Mouse (Mus musculus): ENCODE data around the gene Grk1. TPM values are rescaled to one million over a fixed set of nuclear protein-coding genes. Genes with fewer than 3 reads are reported as not detected.

The Grk1 gene
- polyA plus RNA-seq, 1 experiment: not detected

- Histone ChIP-seq H3K79me2 (ENCODE audit: control insufficient read depth, insufficient read depth) (no peaks in the 10 kb centered on the region), H3K36me3 (ENCODE audit: control insufficient read depth, insufficient read depth) (no peaks in the 10 kb centered on the region), H3K27me3 (ENCODE audit: control insufficient read depth, insufficient read depth, insufficient read length) (peaks cover 60% of the 10 kb centered on the region), H3K79me3 (ENCODE audit: low read depth) (no peaks in the 10 kb centered on the region), H3ac (ENCODE audit: control insufficient read depth, insufficient read length, low read depth) (no peak overlapping the region), H3K4me3 (ENCODE audit: insufficient read depth, poor library complexity, severe bottlenecking) (no peak overlapping the region)
- TF ChIP-seq USF1 (IDR thresholded peaks at IDR 0.05; ENCODE audit: low read depth): no peak
These were observed 23.3 kb downstream of the Grk1 start for GRCm38 (mm10) chr8:13428156-13428555.

GRCm38 (mm10) chr8:13430412-13430811, 25.5 kb downstream of the Grk1 start:
- no peaks in the 10 kb centered on the region for H3K79me2 ChIP-seq (ENCODE audit: control insufficient read depth, insufficient read depth)
- no peaks in the 10 kb centered on the region for H3K36me3 ChIP-seq (ENCODE audit: control insufficient read depth, insufficient read depth)
- TF ChIP-seq FOSL1 (IDR thresholded peaks at IDR 0.05; ENCODE audit: insufficient read depth, low read length, poor library complexity, severe bottlenecking) (no peak), CEBPB (IDR thresholded peaks at IDR 0.05; ENCODE audit: low read depth) (no peak), MYOD1 (IDR thresholded peaks at IDR 0.05; ENCODE audit: control insufficient read depth, insufficient read length, low read depth) (no peak), MAX (IDR thresholded peaks at IDR 0.05) (no peak), MYOG (IDR thresholded peaks at IDR 0.05; ENCODE audit: control insufficient read depth, extremely low read depth, insufficient read length) (no peak), CTCF (IDR thresholded peaks at IDR 0.05; ENCODE audit: control insufficient read depth, insufficient read depth, insufficient read length) (no peak), USF1 (IDR thresholded peaks at IDR 0.05; ENCODE audit: low read depth) (no peak)
- H3ac ChIP-seq (ENCODE audit: control insufficient read depth, insufficient read length, low read depth): no peak overlapping the region
- H3K4me3 ChIP-seq (ENCODE audit: insufficient read depth, poor library complexity, severe bottlenecking): no peak overlapping the region
- no peaks in the 10 kb centered on the region for H3K79me3 ChIP-seq (ENCODE audit: low read depth)
- peaks cover 72% of the 10 kb centered on the region for H3K27me3 ChIP-seq (ENCODE audit: control insufficient read depth, insufficient read depth, insufficient read length)

DNA sequence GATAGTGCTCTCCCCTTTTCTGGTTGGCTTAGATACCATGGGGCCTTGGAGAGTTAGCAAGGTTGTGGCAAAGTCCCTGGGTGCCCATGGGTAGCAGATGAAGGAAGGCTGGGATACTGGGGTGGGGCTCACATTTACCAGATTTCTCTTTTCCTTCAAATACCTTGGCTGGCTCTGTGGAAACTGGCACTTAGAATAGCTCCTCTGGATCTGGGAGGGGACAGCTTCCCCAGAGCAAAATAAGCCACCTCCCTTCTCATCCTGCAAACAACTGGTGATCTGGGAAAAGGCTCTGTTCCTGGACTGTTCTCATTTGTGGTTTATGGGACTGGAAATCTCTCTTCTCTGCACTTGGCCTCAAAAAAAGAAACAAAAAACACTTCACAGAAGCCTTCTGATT, 26.0 kb downstream of the Grk1 start:
- Histone ChIP-seq H3ac (ENCODE audit: control insufficient read depth, insufficient read length, low read depth) (no peak overlapping the region), H3K36me3 (ENCODE audit: control insufficient read depth, insufficient read depth) (no peaks in the 10 kb centered on the region), H3K27me3 (ENCODE audit: control insufficient read depth, insufficient read depth, insufficient read length) (peaks cover 73% of the 10 kb centered on the region), H3K79me3 (ENCODE audit: low read depth) (no peaks in the 10 kb centered on the region), H3K79me2 (ENCODE audit: control insufficient read depth, insufficient read depth) (no peaks in the 10 kb centered on the region), H3K4me3 (ENCODE audit: insufficient read depth, poor library complexity, severe bottlenecking) (no peak overlapping the region)
- no peak for TF ChIP-seq MYOG (IDR thresholded peaks at IDR 0.05; ENCODE audit: control insufficient read depth, extremely low read depth, insufficient read length)
- TF ChIP-seq USF1 (IDR thresholded peaks at IDR 0.05; ENCODE audit: low read depth): no peak
- no peak for TF ChIP-seq FOSL1 (IDR thresholded peaks at IDR 0.05; ENCODE audit: insufficient read depth, low read length, poor library complexity, severe bottlenecking)
- no peak for TF ChIP-seq MYOD1 (IDR thresholded peaks at IDR 0.05; ENCODE audit: control insufficient read depth, insufficient read length, low read depth)
- no peak for TF ChIP-seq MAX (IDR thresholded peaks at IDR 0.05)
- TF ChIP-seq CEBPB (IDR thresholded peaks at IDR 0.05; ENCODE audit: low read depth): no peak
- no peak for TF ChIP-seq CTCF (IDR thresholded peaks at IDR 0.05; ENCODE audit: control insufficient read depth, insufficient read depth, insufficient read length)

- H3K4me3 ChIP-seq (ENCODE audit: insufficient read depth, poor library complexity, severe bottlenecking): no peak overlapping the region
- no peaks in the 10 kb centered on the region for H3K79me3 ChIP-seq (ENCODE audit: low read depth)
- no peak overlapping the region for H3ac ChIP-seq (ENCODE audit: control insufficient read depth, insufficient read length, low read depth)
- no peaks in the 10 kb centered on the region for H3K79me2 ChIP-seq (ENCODE audit: control insufficient read depth, insufficient read depth)
- TF ChIP-seq MAX (IDR thresholded peaks at IDR 0.05) (no peak), MYOG (IDR thresholded peaks at IDR 0.05; ENCODE audit: control insufficient read depth, extremely low read depth, insufficient read length) (no peak), MYOD1 (IDR thresholded peaks at IDR 0.05; ENCODE audit: control insufficient read depth, insufficient read length, low read depth) (no peak), USF1 (IDR thresholded peaks at IDR 0.05; ENCODE audit: low read depth) (no peak), FOSL1 (IDR thresholded peaks at IDR 0.05; ENCODE audit: insufficient read depth, low read length, poor library complexity, severe bottlenecking) (no peak), CEBPB (IDR thresholded peaks at IDR 0.05; ENCODE audit: low read depth) (no peak), CTCF (IDR thresholded peaks at IDR 0.05; ENCODE audit: control insufficient read depth, insufficient read depth, insufficient read length) (no peak)
- H3K36me3 ChIP-seq (ENCODE audit: control insufficient read depth, insufficient read depth): no peaks in the 10 kb centered on the region
- peaks cover 74% of the 10 kb centered on the region for H3K27me3 ChIP-seq (ENCODE audit: control insufficient read depth, insufficient read depth, insufficient read length)
These were observed 28.2 kb downstream of the Grk1 start for GRCm38 (mm10) chr8:13433130-13433529.

- Histone ChIP-seq H3K79me2 (ENCODE audit: control insufficient read depth, insufficient read depth) (no peaks in the 10 kb centered on the region), H3K4me3 (ENCODE audit: insufficient read depth, poor library complexity, severe bottlenecking) (no peak within 1 kb of the TSS), H3K36me3 (ENCODE audit: control insufficient read depth, insufficient read depth) (no peaks in the 10 kb centered on the region), H3ac (ENCODE audit: control insufficient read depth, insufficient read length, low read depth) (no peak within 1 kb of the TSS), H3K27me3 (ENCODE audit: control insufficient read depth, insufficient read depth, insufficient read length) (peaks cover 73% of the 10 kb centered on the region), H3K79me3 (ENCODE audit: low read depth) (no peaks in the 10 kb centered on the region)
- TF ChIP-seq CEBPB (IDR thresholded peaks at IDR 0.05; ENCODE audit: low read depth) (no peak), MYOD1 (IDR thresholded peaks at IDR 0.05; ENCODE audit: control insufficient read depth, insufficient read length, low read depth) (no peak), USF1 (IDR thresholded peaks at IDR 0.05; ENCODE audit: low read depth) (no peak), CTCF (IDR thresholded peaks at IDR 0.05; ENCODE audit: control insufficient read depth, insufficient read depth, insufficient read length) (no peak), MYOG (IDR thresholded peaks at IDR 0.05; ENCODE audit: control insufficient read depth, extremely low read depth, insufficient read length) (no peak), MAX (IDR thresholded peaks at IDR 0.05) (no peak), FOSL1 (IDR thresholded peaks at IDR 0.05; ENCODE audit: insufficient read depth, low read length, poor library complexity, severe bottlenecking) (no peak)
These were observed 30.0 kb downstream of the Grk1 start, which contains the start of gene Tmem255b for GRCm38 (mm10) chr8:13434889-13435288. Gene Tmem255b, plus strand, starts transcription at chr8:13435189.

DNA sequence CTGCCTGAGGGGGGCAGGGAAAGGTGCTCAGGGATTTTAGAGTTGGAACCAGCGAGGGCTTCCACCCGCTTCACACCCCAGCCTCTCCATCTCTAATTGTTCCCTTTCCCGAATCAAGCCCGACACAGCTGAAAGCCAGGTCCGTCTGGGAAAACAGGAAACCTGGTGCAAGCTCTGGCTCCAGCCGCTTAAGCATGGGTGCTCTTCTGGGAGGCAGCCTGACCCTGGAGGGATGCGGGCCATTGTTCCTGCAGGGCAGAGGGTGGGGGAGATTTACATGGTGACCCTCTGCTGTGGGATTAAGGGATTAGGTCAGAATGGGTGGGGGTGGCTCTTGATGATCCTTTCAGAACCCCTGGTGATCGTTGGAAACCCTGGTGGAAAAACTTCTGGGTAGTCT, 31.2 kb downstream of the Grk1 start:
- peaks cover 78% of the 10 kb centered on the region for H3K27me3 ChIP-seq (ENCODE audit: control insufficient read depth, insufficient read depth, insufficient read length)
- TF ChIP-seq USF1 (IDR thresholded peaks at IDR 0.05; ENCODE audit: low read depth) (no peak), MAX (IDR thresholded peaks at IDR 0.05) (no peak), FOSL1 (IDR thresholded peaks at IDR 0.05; ENCODE audit: insufficient read depth, low read length, poor library complexity, severe bottlenecking) (no peak), MYOG (IDR thresholded peaks at IDR 0.05; ENCODE audit: control insufficient read depth, extremely low read depth, insufficient read length) (no peak), MYOD1 (IDR thresholded peaks at IDR 0.05; ENCODE audit: control insufficient read depth, insufficient read length, low read depth) (no peak), CEBPB (IDR thresholded peaks at IDR 0.05; ENCODE audit: low read depth) (no peak), CTCF (IDR thresholded peaks at IDR 0.05; ENCODE audit: control insufficient read depth, insufficient read depth, insufficient read length) (no peak)
- H3K79me2 ChIP-seq (ENCODE audit: control insufficient read depth, insufficient read depth): no peaks in the 10 kb centered on the region
- H3K36me3 ChIP-seq (ENCODE audit: control insufficient read depth, insufficient read depth): no peaks in the 10 kb centered on the region
- H3ac ChIP-seq (ENCODE audit: control insufficient read depth, insufficient read length, low read depth): no peak overlapping the region
- no peaks in the 10 kb centered on the region for H3K79me3 ChIP-seq (ENCODE audit: low read depth)
- H3K4me3 ChIP-seq (ENCODE audit: insufficient read depth, poor library complexity, severe bottlenecking): no peak overlapping the region
